Mouse (Mus musculus): ENCODE results near the gene Btbd17.

Gene Btbd17

GRCm38 (mm10) chr11:114780076-114780475, 15.7 kb downstream of the Btbd17 start:
- no peak for ATAC-seq (ENCODE audit: insufficient number of reproducible peaks, low FRiP score, low TSS enrichment)

GRCm38 (mm10) chr11:114771896-114772295, 23.8 kb downstream of the Btbd17 start:
- no peak for ATAC-seq (ENCODE audit: insufficient number of reproducible peaks, low FRiP score, low TSS enrichment)

DNA sequence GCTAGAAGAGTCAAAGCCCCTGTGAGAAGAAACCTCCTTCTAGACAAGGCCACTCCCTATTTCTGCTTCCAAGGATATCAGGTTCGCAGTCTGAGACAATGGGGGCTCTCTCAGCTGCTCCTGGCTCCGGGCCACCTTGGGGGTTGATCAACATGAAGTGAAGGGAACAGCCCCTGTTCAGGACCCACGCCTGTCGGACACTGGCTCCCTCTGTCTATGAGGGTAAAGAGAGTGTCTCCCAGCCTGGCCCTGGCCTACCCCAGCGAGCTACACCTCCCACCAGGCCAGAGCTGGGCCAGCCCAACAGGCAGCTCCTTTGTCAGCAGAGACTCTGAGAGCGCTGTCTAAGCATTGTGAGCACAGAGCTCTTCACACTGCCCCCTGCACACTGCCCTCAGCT, 25.8 kb downstream of the Btbd17 start:
- ATAC-seq (ENCODE audit: insufficient number of reproducible peaks, low FRiP score, low TSS enrichment): no peak

- no peak for ATAC-seq (ENCODE audit: insufficient number of reproducible peaks, low FRiP score, low TSS enrichment)
These were observed 30.6 kb downstream of the Btbd17 start, which contains the start of gene Kif19a for GRCm38 (mm10) chr11:114764820-114765818. Gene Kif19a, plus strand, starts transcription at chr11:114765388.

DNA sequence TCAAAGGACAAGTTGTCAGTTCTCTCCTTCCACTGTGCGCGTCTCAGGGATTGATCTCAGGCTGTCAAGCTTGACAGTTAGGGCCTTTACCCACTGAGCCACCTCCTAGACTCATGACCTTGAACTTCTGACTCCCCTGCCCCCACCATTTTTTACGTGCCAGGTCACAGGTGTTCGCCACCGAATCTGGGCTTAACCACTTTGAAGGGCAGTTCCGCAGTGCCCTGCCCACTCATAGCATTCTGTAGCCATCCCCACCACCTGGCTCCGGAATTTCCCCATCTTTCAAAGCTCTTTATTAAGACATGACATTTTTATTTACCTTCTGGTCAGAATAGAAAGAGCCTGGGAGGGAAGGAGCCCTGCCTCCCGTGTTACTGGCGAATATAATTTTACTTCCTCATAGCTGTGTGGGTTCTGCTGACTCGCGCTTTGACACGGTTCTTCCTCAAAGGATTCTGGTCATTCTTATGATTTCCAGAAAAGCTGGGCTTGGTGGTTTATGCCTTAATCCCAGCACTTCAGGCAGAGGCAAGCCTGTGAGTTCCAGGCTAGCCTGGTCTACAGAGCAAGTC, 48.1 kb downstream of the Btbd17 start:
- no peak for ATAC-seq (ENCODE audit: insufficient number of reproducible peaks, low FRiP score, low TSS enrichment)

GRCm38 (mm10) chr11:114745134-114745533, 50.6 kb downstream of the Btbd17 start:
- ATAC-seq (ENCODE audit: insufficient number of reproducible peaks, low FRiP score, low TSS enrichment): peak; percentile 45; the same call in 1 of the 2 replicates

- no peak for ATAC-seq (ENCODE audit: insufficient number of reproducible peaks, low FRiP score, low TSS enrichment)
These were observed 54.3 kb downstream of the Btbd17 start for GRCm38 (mm10) chr11:114741451-114741850.
